ENCODE assay signal across 9 mouse cellular contexts in the genomic region with DNA sequence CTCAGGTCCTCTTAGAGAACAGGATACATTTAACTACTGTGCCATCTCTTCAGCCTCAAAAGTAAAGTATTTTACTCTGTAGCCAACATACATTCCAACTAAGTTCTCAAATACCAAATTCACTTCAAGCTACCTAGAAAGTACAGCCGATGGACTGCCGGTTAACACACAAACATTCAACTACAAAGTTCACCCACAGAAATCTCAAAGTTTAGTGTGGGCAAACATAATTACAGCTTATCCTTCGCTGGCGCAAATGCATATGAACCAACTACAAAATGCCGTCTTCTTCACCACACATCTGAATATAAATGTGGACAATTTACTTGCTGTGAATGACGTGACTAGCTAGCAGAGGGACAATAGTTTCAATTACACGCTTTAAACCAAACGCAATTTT. TPM values are rescaled to one million over a fixed set of nuclear protein-coding genes. Genes with fewer than 3 reads are reported as not detected.
DNase-seq lines count a peak whose midpoint lies in the region; ATAC-seq and TF ChIP-seq lines count a peak whose summit lies in the region.
"Had no signal": no experiment of that assay in that cellular context is flagged by ENCODE, and none has a peak within 500 bp of the region (broad histone marks: within the 10 kb centered on the region; RNA-seq: fewer than 3 reads in every experiment).

No protein-coding gene starts in this region.

- no peak for DNase-seq in cerebellum, adult 2 months
- DNase-seq in cerebellum, adult 11-12 months: no peak
- no peak for DNase-seq in spleen, adult 2 months (ENCODE audit: low read depth in 1 of 2, low spot score in 2 of 2)
- DNase-seq in spleen, adult 18-20 months: no peak
- no peak for DNase-seq in stomach, postnatal 0 days (ENCODE audit: low spot score)
- no peak for DNase-seq in left cerebral cortex, postnatal 36 days (ENCODE audit: low spot score in 2 of 2)
- DNase-seq: cerebellum, postnatal 25 days had no signal

- H3K36me3 ChIP-seq in spleen, adult 2 months (ENCODE audit: control insufficient read depth, insufficient read depth, low read length): no peaks in the 10 kb centered on the region
- H3K36me3 ChIP-seq in limb, embryonic 15.5 days: no peaks in the 10 kb centered on the region
- H3K36me3 ChIP-seq in stomach, postnatal 0 days (ENCODE audit: control insufficient read depth, insufficient read depth, low read length): no peaks in the 10 kb centered on the region

- TF ChIP-seq POLR2A in cerebellum, adult 2 months (IDR thresholded peaks at IDR 0.05; ENCODE audit: borderline replicate concordance, insufficient read depth, low read length): no peak
- no peak for TF ChIP-seq POLR2A in spleen, adult 2 months (IDR thresholded peaks at IDR 0.05; ENCODE audit: low read depth, low read length)

- H3K9me3 ChIP-seq in limb, embryonic 15.5 days: no peaks in the 10 kb centered on the region
- no peaks in the 10 kb centered on the region for H3K9me3 ChIP-seq in stomach, postnatal 0 days (ENCODE audit: control insufficient read depth, low read length)

- H3K27me3 ChIP-seq in cerebellum, adult 2 months (ENCODE audit: control insufficient read depth, insufficient read depth, low read length): no peaks in the 10 kb centered on the region
- no peaks in the 10 kb centered on the region for H3K27me3 ChIP-seq in spleen, adult 2 months (ENCODE audit: control insufficient read depth, insufficient read depth, low read length)
- no peaks in the 10 kb centered on the region for H3K27me3 ChIP-seq in limb, embryonic 15.5 days
- no peaks in the 10 kb centered on the region for H3K27me3 ChIP-seq in stomach, postnatal 0 days (ENCODE audit: control insufficient read depth, insufficient read depth, low read length)

- peak overlapping the region; percentile 71 for H3K4me3 ChIP-seq in cerebellum, adult 2 months (replicated peaks; ENCODE audit: insufficient read depth, low read depth, low read length)
- peak overlapping the region; percentile 80; the same call in 1 of the 2 replicates for H3K4me3 ChIP-seq in spleen, adult 2 months (ENCODE audit: extremely low read depth, insufficient read depth, insufficient read length)
- H3K4me3 ChIP-seq in limb, embryonic 15.5 days: peak overlapping the region; percentile 80
- peak overlapping the region; percentile 82 for H3K4me3 ChIP-seq in stomach, postnatal 0 days (ENCODE audit: low read depth, low read length)

- ATAC-seq in limb, embryonic 15.5 days (ENCODE audit: insufficient number of reproducible peaks, low FRiP score, low TSS enrichment, low read depth): no peak
- ATAC-seq in stomach, postnatal 0 days (ENCODE audit: low FRiP score, low TSS enrichment): no peak
- ATAC-seq in granulocyte monocyte progenitor cell, adult 5-6 weeks (replicated peaks; ENCODE audit: poor library complexity, severe bottlenecking): no peak

- intact Hi-C loops in left cerebral cortex, postnatal 36 days (cut with DNase I): no loop called here

- TF ChIP-seq CTCF in cerebellum, adult 2 months (IDR thresholded peaks at IDR 0.05; ENCODE audit: borderline replicate concordance, insufficient read depth, low read depth, low read length): no peak
- TF ChIP-seq CTCF in spleen, adult 2 months (IDR thresholded peaks at IDR 0.05; ENCODE audit: extremely low read depth, insufficient read depth, insufficient read length, insufficient replicate concordance): no peak
- no peak for TF ChIP-seq CTCF in stomach, postnatal 0 days (IDR thresholded peaks at IDR 0.05; ENCODE audit: low read depth)

- peak overlapping the region; percentile 62 for H3K4me2 ChIP-seq in limb, embryonic 15.5 days
- peak overlapping the region; percentile 72 for H3K4me2 ChIP-seq in stomach, postnatal 0 days (replicated peaks; ENCODE audit: low read depth)

- 6% methylated on average over 8 of the region's 8 CpGs for WGBS in cerebellum, adult 2 months
- WGBS in spleen, adult 2 months: 32% methylated on average over 8 of the region's 8 CpGs
- WGBS in limb, embryonic 15.5 days: 17% methylated on average over 8 of the region's 8 CpGs
- WGBS in stomach, postnatal 0 days: 10% methylated on average over 8 of the region's 8 CpGs

- TF ChIP-seq EP300 in stomach, postnatal 0 days (optimal IDR thresholded peaks at IDR 0.05): no peak

- peaks cover 5% of the 10 kb centered on the region for H3K4me1 ChIP-seq in cerebellum, adult 2 months (ENCODE audit: control insufficient read depth, insufficient read depth, low read length)
- H3K4me1 ChIP-seq in spleen, adult 2 months (ENCODE audit: control insufficient read depth, insufficient read depth, insufficient read length): no peaks in the 10 kb centered on the region; the same call in 1 of the 2 replicates
- peaks cover 13% of the 10 kb centered on the region for H3K4me1 ChIP-seq in limb, embryonic 15.5 days
- 0 out of 2 replicates have a peak, but pooled peaks cover 4% of the 10 kb centered on the region for H3K4me1 ChIP-seq in stomach, postnatal 0 days (replicated peaks; ENCODE audit: control insufficient read depth, insufficient read depth)

- H3K9ac ChIP-seq in limb, embryonic 15.5 days: 0 out of 2 replicates have a peak overlapping the region, but pooled peaks have one; percentile 89
- peak overlapping the region; percentile 93 for H3K9ac ChIP-seq in stomach, postnatal 0 days (ENCODE audit: low read length)

- H3K27ac ChIP-seq in cerebellum, adult 2 months (ENCODE audit: insufficient read depth, low read length): no peak overlapping the region
- no peak overlapping the region for H3K27ac ChIP-seq in spleen, adult 2 months (ENCODE audit: insufficient read depth, low read length)
- no peak overlapping the region for H3K27ac ChIP-seq in limb, embryonic 15.5 days
- H3K27ac ChIP-seq in stomach, postnatal 0 days (replicated peaks): no peak overlapping the region

RNA-seq across cellular contexts. Expression of gene Smurf2, which starts 1.6 kb away (rescaled TPM):
- 16.3 and 18.1 TPM in 2 replicates for polyA plus RNA-seq in cerebellum, adult 2 months (2012; rRNA removed)
- polyA plus RNA-seq in spleen, adult 2 months (2012; rRNA removed): 4.9 TPM in 2 replicates
- polyA plus RNA-seq in limb, embryonic 15.5 days (2015; fragmentation: Nextera tagmentation; extraction: Ambion mirVana): 11.5 and 13.4 TPM in 2 replicates
- polyA plus RNA-seq in stomach, postnatal 0 days (2015; fragmentation: Nextera tagmentation; extraction: Ambion mirVana): 6.9 and 7.1 TPM in 2 replicates
- total RNA-seq in left cerebral cortex, postnatal 36 days (2021): 10 to 100 TPM; 26.3 to 30.9 TPM
- total RNA-seq in granulocyte monocyte progenitor cell, adult 5-6 weeks (2014; fragmentation: Nextera tagmentation): 18.2 and 23.2 TPM in 2 replicates
- 34.8 and 43.4 TPM in 2 replicates for total RNA-seq in granulocyte monocyte progenitor cell, adult 5-6 weeks (2017)
